Mouse (Mus musculus) midbrain, embryonic 16.5 days (tissue): ENCODE measurements at regions not wholly inside any gene's neighbourhood (a gene's known extent, or its start where the extent isn't known, plus 50 kb on each side); places are given as distances from the start of the nearest gene placed in this dataset.
A peak's percentile ranks its signal among the peaks of the same experiment; 100 is the strongest.

Source experiments
- ATAC-seq: fragments of 200-750 bp; cut with Nextera tagmentation; 2 replicates; pipeline ENCODE4 v1.8.0; 2017; ENCODE audit warnings: moderate TSS enrichment
- H3K27ac ChIP-seq: fragments of 300-500 bp; sonication (generic); 2 replicates; pipeline ENCODE4 v1.5.1; 2014; ENCODE audit warnings: mild to moderate bottlenecking, low read length, mixed read lengths
- H3K27me3 ChIP-seq: fragments of 300-500 bp; sonication (generic); 2 replicates; pipeline ENCODE4 v1.6.1; 2014; ENCODE audit warnings: low read depth, low read length, mixed read lengths; ENCODE audit not compliant: control insufficient read depth, insufficient read depth
- H3K36me3 ChIP-seq: fragments of 300-500 bp; sonication (generic); 2 replicates; pipeline ENCODE4 v1.6.1; 2014; ENCODE audit warnings: mild to moderate bottlenecking, low read length, moderate library complexity, mixed read lengths; ENCODE audit not compliant: control insufficient read depth, insufficient read depth
- H3K4me1 ChIP-seq: fragments of 300-500 bp; sonication (generic); 2 replicates; pipeline ENCODE4 v1.6.1; 2014; ENCODE audit warnings: mild to moderate bottlenecking, low read length, mixed read lengths; ENCODE audit not compliant: control insufficient read depth, insufficient read depth
- H3K4me2 ChIP-seq: fragments of 300-500 bp; sonication (generic); 2 replicates; pipeline ENCODE4 v1.6.1; 2014; ENCODE audit warnings: mild to moderate bottlenecking, low read length, mixed read lengths
- H3K4me3 ChIP-seq: fragments of 300-500 bp; sonication (generic); 2 replicates; pipeline ENCODE4 v1.5.1; 2014; ENCODE audit warnings: low read depth, mild to moderate bottlenecking, low read length, moderate library complexity, mixed read lengths
- H3K9ac ChIP-seq: fragments of 300-500 bp; sonication (generic); 2 replicates; pipeline ENCODE4 v1.6.1; 2014; ENCODE audit warnings: low read depth, low read length, mixed read lengths
- H3K9me3 ChIP-seq: fragments of 300-500 bp; sonication (generic); replicated peaks from 2 replicates; pipeline ENCODE4 v1.6.1; 2014; ENCODE audit warnings: mild to moderate bottlenecking, low read length, mixed read lengths; ENCODE audit not compliant: control insufficient read depth, poor library complexity, severe bottlenecking
- WGBS: fragments of 180-500 bp; shearing (Covaris S2); extraction: QIAGEN DNeasy Blood & Tissue Kit; methylation state at CpG from one replicate; pipeline ENCODE4 v1.1.7; 2014; 5-methylcytosine and 5-hydroxymethylcytosine counted together

- Histone ChIP-seq H3K9ac (no peak overlapping the region), H3K4me3 (no peak overlapping the region), H3K9me3 (no peaks in the 10 kb centered on the region), H3K4me1 (no peaks in the 10 kb centered on the region), H3K27ac (no peak overlapping the region), H3K27me3 (no peaks in the 10 kb centered on the region), H3K36me3 (no peaks in the 10 kb centered on the region), H3K4me2 (no peak overlapping the region)
- WGBS, result 90% methylated on average over 3 of the region's 3 CpGs
- no peak for ATAC-seq
Observed at GRCm38 (mm10) chr4:31817574-31818240, 146.2 kb upstream of the Map3k7 start.

- Histone ChIP-seq H3K4me3 (no peak overlapping the region), H3K9me3 (no peaks in the 10 kb centered on the region), H3K27ac (no peak overlapping the region), H3K4me1 (peaks cover 4% of the 10 kb centered on the region; the same call in 1 of the 2 replicates), H3K9ac (no peak overlapping the region), H3K4me2 (no peak overlapping the region), H3K36me3 (no peaks in the 10 kb centered on the region), H3K27me3 (no peaks in the 10 kb centered on the region)
- 62% methylated on average over 18 of the region's 18 CpGs for WGBS
- peak; percentile 38; the same call in 1 of the 2 replicates for ATAC-seq
Observed at GRCm38 (mm10) chr4:31819521-31820259, 144.2 kb upstream of the Map3k7 start.

GRCm38 (mm10) chr4:31823574-31824348, 140.1 kb upstream of the Map3k7 start:
- Histone ChIP-seq H3K36me3 (no peaks in the 10 kb centered on the region), H3K27me3 (no peaks in the 10 kb centered on the region), H3K4me3 (no peak overlapping the region; the same call in 1 of the 2 replicates), H3K4me2 (peak overlapping the region; percentile 48), H3K9ac (no peak overlapping the region; the same call in 1 of the 2 replicates), H3K27ac (no peak overlapping the region), H3K9me3 (no peaks in the 10 kb centered on the region), H3K4me1 (peaks cover 7% of the 10 kb centered on the region)
- ATAC-seq, result peak; percentile 61
- WGBS, result 51% methylated on average over 19 of the region's 19 CpGs

GRCm38 (mm10) chr4:31824518-31825437, 139.1 kb upstream of the Map3k7 start:
- Histone ChIP-seq H3K27ac (0 out of 2 replicates have a peak overlapping the region, but pooled peaks have one; percentile 2), H3K36me3 (no peaks in the 10 kb centered on the region), H3K9me3 (no peaks in the 10 kb centered on the region), H3K4me3 (peak overlapping the region; percentile 15; the same call in 1 of the 2 replicates), H3K4me1 (peaks cover 7% of the 10 kb centered on the region), H3K9ac (peak overlapping the region; percentile 8; the same call in 1 of the 2 replicates), H3K4me2 (peak overlapping the region; percentile 48), H3K27me3 (no peaks in the 10 kb centered on the region)
- ATAC-seq, result peak; percentile 30; the same call in 1 of the 2 replicates
- 37% methylated on average over 14 of the region's 14 CpGs for WGBS

- H3K4me1 ChIP-seq, result peaks cover 12% of the 10 kb centered on the region
- no peak overlapping the region for H3K9ac ChIP-seq
- no peaks in the 10 kb centered on the region for H3K9me3 ChIP-seq
- no peak overlapping the region for H3K27ac ChIP-seq
- no peak overlapping the region for H3K4me2 ChIP-seq
- no peak overlapping the region for H3K4me3 ChIP-seq
- no peaks in the 10 kb centered on the region for H3K36me3 ChIP-seq
- ATAC-seq, result no peak
- 62% methylated on average over 3 of the region's 3 CpGs for WGBS
- no peaks in the 10 kb centered on the region for H3K27me3 ChIP-seq
Observed at GRCm38 (mm10) chr4:31825438-31825830, 138.5 kb upstream of the Map3k7 start.

- H3K27me3 ChIP-seq, result no peaks in the 10 kb centered on the region
- H3K9me3 ChIP-seq, result no peaks in the 10 kb centered on the region
- no peak for ATAC-seq
- no peak overlapping the region for H3K27ac ChIP-seq
- H3K9ac ChIP-seq, result no peak overlapping the region
- H3K4me2 ChIP-seq, result no peak overlapping the region
- no peak overlapping the region for H3K4me3 ChIP-seq
- 52% methylated on average over 8 of the region's 8 CpGs for WGBS
- no peaks in the 10 kb centered on the region for H3K36me3 ChIP-seq
- H3K4me1 ChIP-seq, result peaks cover 15% of the 10 kb centered on the region
Observed at GRCm38 (mm10) chr4:31826661-31827060, 137.2 kb upstream of the Map3k7 start.

GRCm38 (mm10) chr4:31827266-31827665, 136.6 kb upstream of the Map3k7 start:
- Histone ChIP-seq H3K36me3 (no peaks in the 10 kb centered on the region), H3K9me3 (no peaks in the 10 kb centered on the region), H3K27me3 (no peaks in the 10 kb centered on the region), H3K4me3 (no peak overlapping the region), H3K4me1 (peaks cover 15% of the 10 kb centered on the region), H3K27ac (no peak overlapping the region), H3K9ac (no peak overlapping the region), H3K4me2 (no peak overlapping the region)
- ATAC-seq, result no peak
- WGBS, result 80% methylated on average over 7 of the region's 7 CpGs

- Histone ChIP-seq H3K27me3 (no peaks in the 10 kb centered on the region), H3K4me1 (peaks cover 12% of the 10 kb centered on the region), H3K4me2 (peak overlapping the region; percentile 12; the same call in 1 of the 2 replicates), H3K4me3 (peak overlapping the region; percentile 3; the same call in 1 of the 2 replicates), H3K9ac (peak overlapping the region; percentile 22; the same call in 1 of the 2 replicates), H3K36me3 (no peaks in the 10 kb centered on the region), H3K27ac (no peak overlapping the region), H3K9me3 (no peaks in the 10 kb centered on the region)
- WGBS, result 4% methylated on average over 11 of the region's 11 CpGs
- ATAC-seq, result no peak
Observed at GRCm38 (mm10) chr4:31830241-31830640, 133.7 kb upstream of the Map3k7 start.
